Mouse (Mus musculus): ENCODE data around the gene Cd274. TPM values are rescaled to one million over a fixed set of nuclear protein-coding genes. Genes with fewer than 3 reads are reported as not detected.

The Cd274 gene
- total RNA-seq (2017): 39.5 and 42.1 TPM in 2 replicates

- ATAC-seq (ENCODE audit: extremely low read depth, insufficient number of reproducible peaks, low FRiP score, poor library complexity, severe bottlenecking): peak; percentile 83
Observed at GRCm38 (mm10) chr19:29366969-29367622, at the start of gene Cd274, which contains the start of gene Plgrkt. Gene Cd274 (plus strand): TSS chr19:29367455. Gene Plgrkt (minus strand): TSS chr19:29367390.

- ATAC-seq (ENCODE audit: extremely low read depth, insufficient number of reproducible peaks, low FRiP score, poor library complexity, severe bottlenecking): peak; percentile 59; the same call in 1 of the 2 replicates
Observed at GRCm38 (mm10) chr19:29323416-29324049, 43.7 kb upstream of the Cd274 start.

GRCm38 (mm10) chr19:29325053-29325851, 42.0 kb upstream of the Cd274 start, which contains the start of gene Insl6:
Gene Insl6 (minus strand): TSS chr19:29325356.
- ATAC-seq (ENCODE audit: extremely low read depth, insufficient number of reproducible peaks, low FRiP score, poor library complexity, severe bottlenecking): peak; percentile 66

GRCm38 (mm10) chr19:29325852-29326180, 41.4 kb upstream of the Cd274 start:
- no peak for ATAC-seq (ENCODE audit: extremely low read depth, insufficient number of reproducible peaks, low FRiP score, poor library complexity, severe bottlenecking)

- ATAC-seq (ENCODE audit: extremely low read depth, insufficient number of reproducible peaks, low FRiP score, poor library complexity, severe bottlenecking): no peak
Observed at GRCm38 (mm10) chr19:29326396-29326795, 40.9 kb upstream of the Cd274 start.

- ATAC-seq (ENCODE audit: extremely low read depth, insufficient number of reproducible peaks, low FRiP score, poor library complexity, severe bottlenecking): no peak
Observed at GRCm38 (mm10) chr19:29326822-29327552, 40.3 kb upstream of the Cd274 start.

GRCm38 (mm10) chr19:29334068-29334745, 33.0 kb upstream of the Cd274 start, which contains the start of gene Rln1:
Gene Rln1 (minus strand): TSS chr19:29334670.
- no peak for ATAC-seq (ENCODE audit: extremely low read depth, insufficient number of reproducible peaks, low FRiP score, poor library complexity, severe bottlenecking)

- ATAC-seq (ENCODE audit: extremely low read depth, insufficient number of reproducible peaks, low FRiP score, poor library complexity, severe bottlenecking): no peak
Observed at GRCm38 (mm10) chr19:29336624-29337023, 30.6 kb upstream of the Cd274 start.

- no peak for ATAC-seq (ENCODE audit: extremely low read depth, insufficient number of reproducible peaks, low FRiP score, poor library complexity, severe bottlenecking)
Observed at GRCm38 (mm10) chr19:29341029-29341428, 26.2 kb upstream of the Cd274 start.

GRCm38 (mm10) chr19:29342281-29342680, 25.0 kb upstream of the Cd274 start:
- ATAC-seq (ENCODE audit: extremely low read depth, insufficient number of reproducible peaks, low FRiP score, poor library complexity, severe bottlenecking): no peak

- ATAC-seq (ENCODE audit: extremely low read depth, insufficient number of reproducible peaks, low FRiP score, poor library complexity, severe bottlenecking): no peak
Observed at GRCm38 (mm10) chr19:29344868-29345267, 22.4 kb upstream of the Cd274 start.

GRCm38 (mm10) chr19:29345636-29346035, 21.6 kb upstream of the Cd274 start:
- no peak for ATAC-seq (ENCODE audit: extremely low read depth, insufficient number of reproducible peaks, low FRiP score, poor library complexity, severe bottlenecking)

GRCm38 (mm10) chr19:29350991-29351390, 16.3 kb upstream of the Cd274 start:
- ATAC-seq (ENCODE audit: extremely low read depth, insufficient number of reproducible peaks, low FRiP score, poor library complexity, severe bottlenecking): no peak

- ATAC-seq (ENCODE audit: extremely low read depth, insufficient number of reproducible peaks, low FRiP score, poor library complexity, severe bottlenecking): peak; percentile 86
Observed at GRCm38 (mm10) chr19:29354895-29355877, 12.1 kb upstream of the Cd274 start.

- no peak for ATAC-seq (ENCODE audit: extremely low read depth, insufficient number of reproducible peaks, low FRiP score, poor library complexity, severe bottlenecking)
Observed at GRCm38 (mm10) chr19:29356281-29356680, 11.0 kb upstream of the Cd274 start.

- no peak for ATAC-seq (ENCODE audit: extremely low read depth, insufficient number of reproducible peaks, low FRiP score, poor library complexity, severe bottlenecking)
Observed at GRCm38 (mm10) chr19:29360251-29360650, 7.0 kb upstream of the Cd274 start.

- ATAC-seq (ENCODE audit: extremely low read depth, insufficient number of reproducible peaks, low FRiP score, poor library complexity, severe bottlenecking): peak; percentile 92
Observed at GRCm38 (mm10) chr19:29361468-29362130, 5.7 kb upstream of the Cd274 start.
